Mouse (Mus musculus) limb, embryonic 11.5 days (tissue): Measurements from ENCODE around the gene Ppil2. TPM values are rescaled to one million over a fixed set of nuclear protein-coding genes. Genes with fewer than 3 reads are reported as not detected.

Experiments used
- ATAC-seq: fragments of 200-750 bp; cut with Nextera tagmentation; 2 replicates; pipeline ENCODE4 v1.8.0; 2017; ENCODE audit warnings: low read depth; ENCODE audit not compliant: insufficient number of reproducible peaks, low FRiP score, low TSS enrichment
- DNase-seq: peaks from one replicate; pipeline ENCODE4 v3.0.0-alpha.2; 2015; ENCODE audit warnings: low spot score
- H3K27ac ChIP-seq: fragments of 300-500 bp; sonication (generic); replicated peaks from 2 replicates; pipeline ENCODE4 v1.5.1; 2014; ENCODE audit warnings: low read depth, mild to moderate bottlenecking, low read length
- H3K27me3 ChIP-seq: fragments of 300-500 bp; sonication (generic); 2 replicates; pipeline ENCODE4 v1.6.1; 2014; ENCODE audit warnings: mild to moderate bottlenecking, low read length, mixed read lengths; ENCODE audit not compliant: control insufficient read depth, insufficient read depth
- H3K36me3 ChIP-seq: fragments of 300-500 bp; sonication (generic); 2 replicates; pipeline ENCODE4 v1.6.1; 2014; ENCODE audit warnings: mild to moderate bottlenecking, low read length, moderate library complexity, mixed read lengths; ENCODE audit not compliant: control insufficient read depth, insufficient read depth
- H3K4me1 ChIP-seq: fragments of 300-500 bp; sonication (generic); 2 replicates; pipeline ENCODE4 v1.6.1; 2014; ENCODE audit warnings: low read length, mixed read lengths; ENCODE audit not compliant: control insufficient read depth, insufficient read depth
- H3K4me2 ChIP-seq: fragments of 300-500 bp; sonication (generic); 2 replicates; pipeline ENCODE4 v1.6.1; 2014; ENCODE audit warnings: low read depth, mild to moderate bottlenecking, moderate library complexity; ENCODE audit not compliant: severe bottlenecking
- H3K4me3 ChIP-seq: fragments of 300-500 bp; sonication (generic); 2 replicates; pipeline ENCODE4 v1.5.1; 2014; ENCODE audit warnings: low read depth, low read length
- H3K9ac ChIP-seq: fragments of 300-500 bp; sonication (generic); 2 replicates; pipeline ENCODE4 v1.6.1; 2014; ENCODE audit warnings: mild to moderate bottlenecking, low read length
- H3K9me3 ChIP-seq: fragments of 300-500 bp; sonication (generic); 2 replicates; pipeline ENCODE4 v1.6.1; 2016; ENCODE audit warnings: low read length; ENCODE audit not compliant: control insufficient read depth
- WGBS: fragments of 180-500 bp; shearing (Covaris S2); extraction: QIAGEN DNeasy Blood & Tissue Kit; methylation state at CpG from one replicate; pipeline ENCODE4 v1.1.7; 2014; 5-methylcytosine and 5-hydroxymethylcytosine counted together
- polyA plus RNA-seq: library from polyadenylated mRNA; unstranded; fragments of >200 nt; fragmentation: Nextera tagmentation; extraction: Ambion mirVana; gene quantifications from 2 replicates; pipeline ENCODE4 v1.2.1, GENCODE M21; 2014

The Ppil2 gene
- polyA plus RNA-seq: 146 and 150 TPM in 2 replicates

DNA sequence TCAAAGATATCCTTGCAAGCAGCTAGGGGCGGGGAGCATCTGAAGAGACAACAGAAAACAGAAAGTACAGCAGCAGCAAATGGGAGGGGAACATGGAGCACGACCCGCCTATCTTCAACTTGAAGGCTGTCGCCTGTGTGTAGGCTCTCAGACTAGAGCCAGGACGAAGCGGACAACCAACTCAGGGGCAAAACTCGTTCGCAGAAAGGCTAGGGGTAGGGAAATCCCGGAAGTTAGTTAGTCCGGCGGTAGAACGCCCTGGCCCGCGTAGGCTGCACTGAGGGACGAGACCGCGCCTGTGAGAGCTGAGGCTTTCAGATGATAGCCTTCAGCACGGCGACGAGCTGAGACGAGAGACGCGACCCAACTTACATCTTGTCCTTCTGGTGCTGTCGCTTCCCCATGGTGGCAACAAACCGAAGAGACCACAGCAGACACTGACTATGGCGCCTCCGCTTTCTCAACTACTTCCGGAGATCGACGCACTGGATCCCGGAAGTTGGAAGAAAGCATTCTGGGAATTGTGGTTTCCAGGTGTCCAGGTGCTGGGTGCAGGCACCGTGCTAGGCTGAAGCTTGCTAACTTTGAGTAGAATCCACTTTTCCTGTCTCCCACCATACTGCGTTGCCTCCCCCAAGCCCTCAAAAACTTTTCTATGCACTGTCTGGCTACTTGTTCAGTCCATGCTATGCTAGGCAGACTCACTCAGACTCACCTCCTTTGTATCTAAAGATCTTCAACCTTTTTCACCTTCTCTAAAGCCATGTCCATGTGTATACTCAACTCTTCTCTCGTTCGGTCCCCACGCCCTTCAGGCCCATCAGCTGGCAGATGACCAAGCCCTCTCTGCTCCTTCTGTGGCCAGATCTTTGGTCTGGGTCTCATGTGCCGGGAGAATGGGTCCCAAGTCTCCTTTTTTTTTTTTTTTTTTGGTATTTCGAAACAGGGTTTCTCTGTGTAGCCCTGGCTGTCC is at the start of gene Ppil2:
Gene Ppil2, minus strand, starts transcription at position 487 of the 973 bp plus-strand sequence.
- WGBS: 10% methylated on average over 38 of the region's 38 CpGs
- Histone ChIP-seq H3K9me3 (no peaks in the 10 kb centered on the region), H3K4me3 (peak within 1 kb of the TSS; percentile 79), H3K4me2 (peak within 1 kb of the TSS; percentile 57), H3K4me1 (no peaks in the 10 kb centered on the region), H3K9ac (peak within 1 kb of the TSS; percentile 70), H3K27ac (0 out of 2 replicates have a peak within 1 kb of the TSS, but pooled peaks have one; percentile 33), H3K36me3 (peaks cover 10% of the 10 kb centered on the region), H3K27me3 (no peaks in the 10 kb centered on the region)
- ATAC-seq: peak; percentile 81; the same call in 1 of the 2 replicates
- DNase-seq: peak; percentile 81

DNA sequence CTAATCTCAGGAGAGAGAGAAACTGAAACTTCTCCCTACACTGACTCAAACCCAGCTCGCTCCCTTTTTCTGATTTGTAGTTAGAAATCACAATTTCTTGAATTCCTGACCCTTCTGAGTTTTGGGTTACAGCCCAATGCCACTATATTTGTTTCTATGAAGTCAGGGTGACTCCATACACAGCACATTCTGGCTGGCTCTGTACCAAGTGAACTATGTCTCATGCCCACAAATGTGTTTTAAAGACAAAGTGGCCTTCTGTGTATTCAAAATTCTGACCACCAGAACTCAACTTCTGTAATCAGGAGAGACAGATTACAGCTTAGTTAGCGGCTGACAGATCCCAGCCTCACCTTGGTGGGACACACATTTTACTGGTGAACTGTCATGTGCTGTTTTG is 43.3 kb upstream of the Ppil2 start:
- peaks cover 10% of the 10 kb centered on the region for H3K36me3 ChIP-seq

DNA sequence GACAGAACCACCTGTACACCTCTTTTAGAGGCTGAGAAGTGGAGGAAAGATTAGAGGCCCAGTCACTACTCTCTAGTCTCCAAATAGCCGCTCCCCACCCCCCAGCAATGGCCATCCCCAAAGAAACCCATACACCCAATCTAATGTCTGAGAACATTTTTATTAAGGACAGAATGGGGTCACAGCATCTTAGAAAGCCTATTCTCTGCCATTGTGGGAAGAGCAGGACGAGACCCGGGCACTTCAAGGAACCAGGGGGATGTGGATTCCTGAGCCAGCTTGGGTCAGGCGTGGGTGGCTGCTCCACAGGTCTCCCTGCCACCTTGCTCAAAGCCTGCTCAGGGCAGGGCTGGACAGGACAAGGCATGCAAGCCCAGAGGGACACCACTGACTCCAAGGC is 40.8 kb upstream of the Ppil2 start:
- Histone ChIP-seq H3K4me2 (no peak overlapping the region), H3K27me3 (peaks cover 6% of the 10 kb centered on the region), H3K4me3 (no peak overlapping the region), H3K36me3 (0 out of 2 replicates have a peak, but pooled peaks cover 4% of the 10 kb centered on the region), H3K9ac (no peak overlapping the region), H3K27ac (no peak overlapping the region), H3K4me1 (peaks cover 11% of the 10 kb centered on the region; the same call in 1 of the 2 replicates), H3K9me3 (no peaks in the 10 kb centered on the region)
- 96% methylated on average over 4 of the region's 4 CpGs for WGBS
- DNase-seq: no peak
- ATAC-seq: no peak

More for the DNA sequence above, 43.3 kb upstream of the Ppil2 start:
- Histone ChIP-seq H3K27ac (no peak overlapping the region), H3K9ac (no peak overlapping the region), H3K9me3 (no peaks in the 10 kb centered on the region), H3K4me1 (no peaks in the 10 kb centered on the region), H3K4me2 (no peak overlapping the region), H3K4me3 (no peak overlapping the region), H3K27me3 (no peaks in the 10 kb centered on the region)
- ATAC-seq: no peak
- no peak for DNase-seq
- 90% methylated on average over 2 of the region's 2 CpGs for WGBS

GRCm38 (mm10) chr16:17150520-17151258 is 39.6 kb upstream of the Ppil2 start:
- ATAC-seq: no peak
- H3K4me1 ChIP-seq: peaks cover 11% of the 10 kb centered on the region; the same call in 1 of the 2 replicates
- no peak overlapping the region for H3K27ac ChIP-seq
- H3K4me2 ChIP-seq: no peak overlapping the region
- DNase-seq: no peak
- H3K9me3 ChIP-seq: no peaks in the 10 kb centered on the region
- no peak overlapping the region for H3K4me3 ChIP-seq
- H3K36me3 ChIP-seq: 0 out of 2 replicates have a peak, but pooled peaks cover 4% of the 10 kb centered on the region
- peaks cover 6% of the 10 kb centered on the region for H3K27me3 ChIP-seq
- H3K9ac ChIP-seq: no peak overlapping the region
- 85% methylated on average over 7 of the region's 7 CpGs for WGBS

DNA sequence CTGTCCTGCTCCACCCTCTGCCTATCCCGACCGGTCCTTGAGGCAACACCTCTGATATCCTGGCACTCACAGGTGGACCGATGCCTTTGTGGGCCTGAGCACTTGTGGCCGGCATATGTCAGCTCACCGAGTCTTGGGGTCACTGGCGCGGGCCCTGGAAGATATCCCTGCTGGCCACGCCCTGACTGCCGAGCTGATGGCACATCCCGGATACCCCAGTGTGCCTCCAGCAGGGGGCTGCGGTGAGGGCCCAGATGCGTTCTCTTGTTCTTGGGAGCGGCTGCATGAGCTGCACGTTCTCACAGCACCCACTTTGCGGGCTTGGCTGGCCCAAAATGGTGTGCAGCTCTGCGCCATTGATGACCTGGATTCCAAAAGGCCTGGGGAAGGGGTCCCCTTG is 37.0 kb upstream of the Ppil2 start:
- Histone ChIP-seq H3K4me2 (peak overlapping the region; percentile 98), H3K9me3 (no peaks in the 10 kb centered on the region), H3K4me3 (peak overlapping the region; percentile 55), H3K27ac (no peak overlapping the region), H3K9ac (no peak overlapping the region), H3K27me3 (peaks cover 6% of the 10 kb centered on the region), H3K36me3 (0 out of 2 replicates have a peak, but pooled peaks cover 4% of the 10 kb centered on the region), H3K4me1 (peaks cover 11% of the 10 kb centered on the region; the same call in 1 of the 2 replicates)
- ATAC-seq (no peak; the same call in 1 of the 2 replicates), DNase-seq (peak; percentile 69)
- WGBS: 8% methylated on average over 16 of the region's 16 CpGs

GRCm38 (mm10) chr16:17147391-17147929 is 36.4 kb upstream of the Ppil2 start:
- Histone ChIP-seq H3K4me2 (peak overlapping the region; percentile 98), H3K36me3 (0 out of 2 replicates have a peak, but pooled peaks cover 4% of the 10 kb centered on the region), H3K4me3 (peak overlapping the region; percentile 55), H3K9ac (peak overlapping the region; percentile 40), H3K27me3 (peaks cover 6% of the 10 kb centered on the region), H3K27ac (no peak overlapping the region), H3K4me1 (peaks cover 11% of the 10 kb centered on the region; the same call in 1 of the 2 replicates), H3K9me3 (no peaks in the 10 kb centered on the region)
- WGBS: under 1% methylated on average over 41 of the region's 41 CpGs
- ATAC-seq (no peak), DNase-seq (peak; percentile 53)

DNA sequence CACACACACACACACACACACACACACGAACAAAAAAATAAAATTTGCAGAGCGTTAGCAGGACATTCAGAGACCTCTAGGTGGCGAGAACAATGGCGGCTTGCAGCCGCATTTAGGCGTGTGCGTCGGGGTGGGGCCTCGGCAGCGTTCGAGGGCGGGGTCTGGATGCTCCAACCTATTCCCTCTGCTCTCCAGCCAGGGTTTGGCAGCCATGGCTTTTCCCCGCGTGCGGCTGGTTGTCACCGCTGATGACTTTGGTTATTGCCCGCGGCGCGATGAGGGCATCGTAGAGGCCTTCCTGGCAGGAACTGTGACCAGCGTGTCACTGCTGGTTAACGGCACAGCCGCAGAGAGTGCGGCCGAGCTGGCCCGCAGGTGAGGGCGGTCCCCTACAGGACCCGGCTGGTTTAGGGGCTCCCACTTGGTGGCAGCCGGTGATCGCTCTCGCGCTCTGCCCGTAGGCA is 35.7 kb upstream of the Ppil2 start, which contains the start of gene Ccdc116:
Gene Ccdc116, minus strand, starts transcription at position 458 of the 464 bp plus-strand sequence.
- Histone ChIP-seq H3K9ac (peak within 1 kb of the TSS; percentile 56), H3K4me1 (peaks cover 11% of the 10 kb centered on the region; the same call in 1 of the 2 replicates), H3K36me3 (no peaks in the 10 kb centered on the region), H3K4me2 (peak within 1 kb of the TSS; percentile 98), H3K4me3 (peak within 1 kb of the TSS; percentile 55), H3K9me3 (no peaks in the 10 kb centered on the region), H3K27ac (no peak within 1 kb of the TSS), H3K27me3 (peaks cover 6% of the 10 kb centered on the region)
- ATAC-seq (peak; percentile 77), DNase-seq (peak; percentile 89)
- 0% methylated on average over 34 of the region's 34 CpGs for WGBS
